Comparison of ENCODE assay signal across 20 mouse cellular contexts in genomic region chr5:23655030-23655429, GRCm38 (mm10). TPM values are rescaled to one million over a fixed set of nuclear protein-coding genes. Genes with fewer than 3 reads are reported as not detected.
DNase-seq lines count a peak whose midpoint lies in the region; ATAC-seq and TF ChIP-seq lines count a peak whose summit lies in the region.
"Had no signal": no experiment of that assay in that cellular context is flagged by ENCODE, and none has a peak within 500 bp of the region (broad histone marks: within the 10 kb centered on the region; RNA-seq: fewer than 3 reads in every experiment).

No protein-coding gene starts in this region.

- H3K36me3 ChIP-seq in limb, embryonic 14.5 days (ENCODE audit: control insufficient read depth, insufficient read depth, low read length): no peaks in the 10 kb centered on the region
- no peaks in the 10 kb centered on the region for H3K36me3 ChIP-seq in limb, embryonic 10.5 days
- no peaks in the 10 kb centered on the region for H3K36me3 ChIP-seq in lung, postnatal 0 days (ENCODE audit: insufficient read depth, low read length)
- H3K36me3 ChIP-seq in heart, embryonic 10.5 days: no peaks in the 10 kb centered on the region
- H3K36me3 ChIP-seq: embryonic facial prominence, embryonic 10.5 days; forebrain, embryonic 10.5 days; forebrain, embryonic 15.5 days; hindbrain, embryonic 12.5 days had no signal

- no peak for TF ChIP-seq EP300 in lung, postnatal 0 days (IDR thresholded peaks at IDR 0.05)

- H3K9me3 ChIP-seq in limb, embryonic 14.5 days (ENCODE audit: control insufficient read depth, low read length): no peaks in the 10 kb centered on the region
- no peaks in the 10 kb centered on the region for H3K9me3 ChIP-seq in limb, embryonic 10.5 days (replicated peaks)
- H3K9me3 ChIP-seq in lung, postnatal 0 days (ENCODE audit: low read length): no peaks in the 10 kb centered on the region
- H3K9me3 ChIP-seq in heart, embryonic 10.5 days: no peaks in the 10 kb centered on the region
- H3K9me3 ChIP-seq: embryonic facial prominence, embryonic 10.5 days; forebrain, embryonic 10.5 days; forebrain, embryonic 15.5 days; hindbrain, embryonic 12.5 days had no signal

- TF ChIP-seq CTCF in embryonic fibroblast, embryonic 13.5 days (IDR thresholded peaks at IDR 0.05; ENCODE audit: borderline replicate concordance, insufficient read depth, low read length): no peak
- TF ChIP-seq CTCF in lung, postnatal 0 days (IDR thresholded peaks at IDR 0.05): no peak

- H3K27me3 ChIP-seq in limb, embryonic 14.5 days (ENCODE audit: control insufficient read depth, insufficient read depth, low read length): no peaks in the 10 kb centered on the region
- no peaks in the 10 kb centered on the region for H3K27me3 ChIP-seq in limb, embryonic 10.5 days (ENCODE audit: low read depth, poor library complexity, severe bottlenecking)
- H3K27me3 ChIP-seq in lung, postnatal 0 days (replicated peaks; ENCODE audit: insufficient read depth, low read length): no peaks in the 10 kb centered on the region
- no peaks in the 10 kb centered on the region for H3K27me3 ChIP-seq in heart, embryonic 10.5 days (ENCODE audit: insufficient read depth, poor library complexity, severe bottlenecking)
- H3K27me3 ChIP-seq: forebrain, embryonic 15.5 days; hindbrain, embryonic 12.5 days had no signal

- H3K4me3 ChIP-seq in limb, embryonic 14.5 days (replicated peaks; ENCODE audit: low read length): no peak overlapping the region
- no peak overlapping the region for H3K4me3 ChIP-seq in limb, embryonic 10.5 days
- H3K4me3 ChIP-seq in embryonic fibroblast, embryonic 13.5 days (ENCODE audit: insufficient read depth, low read length): no peak overlapping the region
- no peak overlapping the region for H3K4me3 ChIP-seq in lung, postnatal 0 days (ENCODE audit: low read depth, low read length)
- H3K4me3 ChIP-seq in heart, embryonic 10.5 days: no peak overlapping the region
- H3K4me3 ChIP-seq: embryonic facial prominence, embryonic 10.5 days; erythroblast, embryonic 14.5 days; forebrain, embryonic 10.5 days; forebrain, embryonic 15.5 days; hindbrain, embryonic 12.5 days had no signal

- no peak for DNase-seq in limb, embryonic 14.5 days (ENCODE audit: low spot score)
- no peak for DNase-seq in limb, embryonic 10.5 days (ENCODE audit: low spot score)
- peak; percentile 43 for DNase-seq in lung, postnatal 0 days (ENCODE audit: low spot score)
- DNase-seq in lung, postnatal 36 days: peak; percentile 54
- no peak for DNase-seq in gastrocnemius, adult 8-10 months (ENCODE audit: low spot score in 2 of 2)
- no peak for DNase-seq in retina, postnatal 1 day
- DNase-seq in heart, embryonic 10.5 days (ENCODE audit: low spot score): no peak
- DNase-seq: adrenal gland, adult 8-10 months; adrenal gland, postnatal 36 days; cerebellum, adult 2 months; cerebellum, postnatal 10 days; gastrocnemius, postnatal 10 days; heart, postnatal 10 days; heart, postnatal 4 days had no signal

- H3K4me1 ChIP-seq in limb, embryonic 14.5 days (ENCODE audit: control insufficient read depth, insufficient read depth, low read length): peaks cover 8% of the 10 kb centered on the region
- H3K4me1 ChIP-seq in limb, embryonic 10.5 days: peaks cover 3% of the 10 kb centered on the region; the same call in 1 of the 2 replicates
- 0 out of 2 replicates have a peak, but pooled peaks cover 2% of the 10 kb centered on the region for H3K4me1 ChIP-seq in embryonic fibroblast, embryonic 13.5 days (ENCODE audit: control insufficient read depth, insufficient read depth, low read length)
- no peaks in the 10 kb centered on the region for H3K4me1 ChIP-seq in lung, postnatal 0 days (ENCODE audit: insufficient read depth, low read depth, low read length)
- H3K4me1 ChIP-seq in heart, embryonic 10.5 days: no peaks in the 10 kb centered on the region
- H3K4me1 ChIP-seq: forebrain, embryonic 15.5 days; hindbrain, embryonic 12.5 days had no signal

- 0 out of 2 replicates have a peak overlapping the region, but pooled peaks have one; percentile 33 for H3K27ac ChIP-seq in limb, embryonic 14.5 days (replicated peaks; ENCODE audit: low read depth, low read length)
- H3K27ac ChIP-seq in limb, embryonic 10.5 days: no peak overlapping the region
- H3K27ac ChIP-seq in embryonic fibroblast, embryonic 13.5 days (ENCODE audit: insufficient read depth, low read length): 0 out of 2 replicates have a peak overlapping the region, but pooled peaks have one; percentile 42
- H3K27ac ChIP-seq in lung, postnatal 0 days (ENCODE audit: low read length): no peak overlapping the region
- no peak overlapping the region for H3K27ac ChIP-seq in heart, embryonic 10.5 days
- H3K27ac ChIP-seq: embryonic facial prominence, embryonic 10.5 days; forebrain, embryonic 10.5 days; forebrain, embryonic 15.5 days; hindbrain, embryonic 12.5 days had no signal

- no peak for TF ChIP-seq POLR2A in limb, embryonic 14.5 days (IDR thresholded peaks at IDR 0.05; ENCODE audit: borderline replicate concordance, extremely low read depth, insufficient read depth, insufficient read length)
- no peak for TF ChIP-seq POLR2A in embryonic fibroblast, embryonic 13.5 days (IDR thresholded peaks at IDR 0.05; ENCODE audit: low read depth, low read length)

- no peak for ATAC-seq in limb, embryonic 14.5 days (ENCODE audit: low FRiP score, low read depth)
- ATAC-seq in lung, postnatal 0 days: peak; percentile 32; the same call in 1 of the 2 replicates
- ATAC-seq: forebrain, embryonic 15.5 days had no signal

- no peak overlapping the region for H3K4me2 ChIP-seq in limb, embryonic 14.5 days (replicated peaks; ENCODE audit: low read depth, low read length, severe bottlenecking)
- H3K4me2 ChIP-seq in lung, postnatal 0 days (replicated peaks; ENCODE audit: low read depth, low read length): no peak overlapping the region
- H3K4me2 ChIP-seq: forebrain, embryonic 15.5 days; hindbrain, embryonic 12.5 days had no signal

- 65% methylated on average over 1 of the region's 1 CpGs for WGBS in limb, embryonic 14.5 days
- 75% methylated on average over 1 of the region's 1 CpGs for WGBS in limb, embryonic 10.5 days
- 58% methylated on average over 1 of the region's 1 CpGs for WGBS in lung, postnatal 0 days
- 94% methylated on average over 1 of the region's 1 CpGs for WGBS in heart, embryonic 10.5 days

- H3K9ac ChIP-seq in limb, embryonic 14.5 days (ENCODE audit: low read depth, low read length, severe bottlenecking): no peak overlapping the region
- no peak overlapping the region for H3K9ac ChIP-seq in lung, postnatal 0 days (replicated peaks; ENCODE audit: low read depth)
- H3K9ac ChIP-seq: forebrain, embryonic 15.5 days; hindbrain, embryonic 12.5 days had no signal

RNA-seq across cellular contexts. Expression of gene Srpk2, which starts 29.4 kb away (rescaled TPM):
- polyA plus RNA-seq in limb, embryonic 14.5 days (2012; rRNA removed): 39.9 and 44.1 TPM in 2 replicates
- polyA plus RNA-seq in limb, embryonic 14.5 days (2014; fragmentation: Nextera tagmentation; extraction: Ambion mirVana): 60.8 and 70.8 TPM in 2 replicates
- 36.9 and 44.1 TPM in 2 replicates for polyA plus RNA-seq in limb, embryonic 10.5 days (2016; fragmentation: Nextera tagmentation; extraction: Ambion mirVana)
- 51.5 and 66.9 TPM in 2 replicates for polyA plus RNA-seq in embryonic fibroblast, embryonic 13.5 days (2011; ENCODE audit: insufficient read length, low read depth, missing spikeins)
- polyA plus RNA-seq in lung, postnatal 0 days (2015; fragmentation: Nextera tagmentation; extraction: Ambion mirVana): 38.1 and 43.8 TPM in 2 replicates
- total RNA-seq in gastrocnemius, adult 8-10 months (2022): 10 to 100 TPM; 26.2 to 32.1 (median 28.7) TPM
- 42.8 and 44.9 TPM in 2 replicates for polyA plus RNA-seq in heart, embryonic 10.5 days (2016; fragmentation: Nextera tagmentation; extraction: Ambion mirVana)

Comparison
In these comparisons a context has a peak if more than half of its experiments do, and no peak if none do; other contexts are left out.
1. H3K27ac ChIP-seq: peak in limb, embryonic 14.5 days (single experiment) and embryonic fibroblast, embryonic 13.5 days (single experiment); none in limb, embryonic 10.5 days (single experiment), lung, postnatal 0 days (single experiment) and heart, embryonic 10.5 days (single experiment).
2. DNase-seq: peak in lung, postnatal 0 days (single experiment) and lung, postnatal 36 days (single experiment); none in limb, embryonic 14.5 days (single experiment), limb, embryonic 10.5 days (single experiment), gastrocnemius, adult 8-10 months (0 of 2), retina, postnatal 1 day (single experiment) and heart, embryonic 10.5 days (single experiment).